In the genomic region with DNA sequence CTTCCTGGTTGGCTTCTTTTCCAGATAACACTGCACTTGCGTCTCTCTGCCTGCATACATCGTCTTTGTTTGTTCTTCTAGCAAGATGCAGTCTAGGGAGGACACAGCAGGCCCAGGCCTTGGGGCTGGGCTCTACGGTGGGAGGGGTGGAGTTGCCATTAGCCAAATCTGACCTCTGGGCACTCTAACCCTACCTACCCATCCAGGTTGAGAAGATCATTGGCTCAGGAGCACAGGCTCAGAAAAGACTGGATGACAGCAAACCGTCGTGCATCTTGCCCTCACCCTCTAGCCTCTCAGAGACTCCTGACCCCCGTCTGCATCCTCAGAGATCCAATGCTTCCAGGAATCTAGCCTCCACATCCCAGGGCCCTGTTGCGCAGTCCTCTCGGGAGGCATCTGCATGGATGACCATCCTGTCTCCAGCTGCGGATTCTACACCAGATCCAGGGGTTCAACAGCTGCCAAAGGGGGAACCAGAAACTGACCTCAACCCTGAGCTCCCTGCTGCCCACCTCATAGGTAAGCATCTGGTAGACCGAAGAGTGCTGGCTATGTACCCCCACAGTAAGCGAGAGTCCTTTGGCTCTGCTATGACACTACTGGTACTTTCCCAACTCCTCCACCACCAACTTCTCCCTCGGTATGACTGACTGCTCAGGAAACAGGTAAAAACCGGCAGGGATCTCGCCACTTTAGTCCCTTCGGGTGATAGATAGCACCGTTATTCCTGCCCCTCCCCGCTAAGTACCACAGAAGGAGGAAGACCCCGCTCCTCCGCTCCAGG, we compare ENCODE assay signal across 8 mouse cellular contexts. TPM values are rescaled to one million over a fixed set of nuclear protein-coding genes. Genes with fewer than 3 reads are reported as not detected.
DNase-seq lines count a peak whose midpoint lies in the region; ATAC-seq and TF ChIP-seq lines count a peak whose summit lies in the region.

No protein-coding gene starts in this region.

- H3K4me1 ChIP-seq in kidney, postnatal 0 days (replicated peaks; ENCODE audit: insufficient read depth, low read length): peaks cover 3% of the 10 kb centered on the region; the same call in 1 of the 2 replicates
- H3K4me1 ChIP-seq in embryonic facial prominence, embryonic 11.5 days (ENCODE audit: control insufficient read depth, insufficient read depth, low read length): no peaks in the 10 kb centered on the region
- H3K4me1 ChIP-seq in intestine, embryonic 16.5 days (ENCODE audit: control insufficient read depth, insufficient read depth, low read length): peaks cover 13% of the 10 kb centered on the region
- peaks cover 19% of the 10 kb centered on the region for H3K4me1 ChIP-seq in neural tube, embryonic 13.5 days (replicated peaks)

- ATAC-seq in kidney, postnatal 0 days (replicated peaks; ENCODE audit: low FRiP score, low read depth): no peak
- ATAC-seq in embryonic facial prominence, embryonic 11.5 days (replicated peaks; ENCODE audit: insufficient number of reproducible peaks, low FRiP score, low TSS enrichment, low read depth): no peak
- 0 out of 2 replicates have a peak, but pooled peaks have one; percentile 24 for ATAC-seq in intestine, embryonic 16.5 days
- peak; percentile 40; the same call in 1 of the 2 replicates for ATAC-seq in neural tube, embryonic 13.5 days (ENCODE audit: low read depth)

- no peaks in the 10 kb centered on the region for H3K36me3 ChIP-seq in kidney, postnatal 0 days (ENCODE audit: insufficient read depth, low read length)
- H3K36me3 ChIP-seq in embryonic facial prominence, embryonic 11.5 days (replicated peaks; ENCODE audit: control insufficient read depth, insufficient read depth, low read depth, low read length): no peaks in the 10 kb centered on the region
- H3K36me3 ChIP-seq in intestine, embryonic 16.5 days (ENCODE audit: control insufficient read depth, insufficient read depth, low read length): no peaks in the 10 kb centered on the region
- no peaks in the 10 kb centered on the region for H3K36me3 ChIP-seq in neural tube, embryonic 13.5 days

- peaks cover 7% of the 10 kb centered on the region; the same call in 1 of the 2 replicates for H3K27me3 ChIP-seq in kidney, postnatal 0 days (ENCODE audit: insufficient read depth, low read length)
- H3K27me3 ChIP-seq in embryonic facial prominence, embryonic 11.5 days (ENCODE audit: control insufficient read depth, insufficient read depth, low read length): peaks cover 21% of the 10 kb centered on the region
- peaks cover 9% of the 10 kb centered on the region for H3K27me3 ChIP-seq in intestine, embryonic 16.5 days (replicated peaks; ENCODE audit: control insufficient read depth, insufficient read depth, low read length)
- peaks cover 52% of the 10 kb centered on the region for H3K27me3 ChIP-seq in neural tube, embryonic 13.5 days

- TF ChIP-seq CTCF in kidney, postnatal 0 days (IDR thresholded peaks at IDR 0.05; ENCODE audit: low read depth): no peak

- peak overlapping the region; percentile 91 for H3K4me2 ChIP-seq in kidney, postnatal 0 days (ENCODE audit: low read length)
- peak overlapping the region; percentile 66 for H3K4me2 ChIP-seq in embryonic facial prominence, embryonic 11.5 days (ENCODE audit: low read depth, low read length)
- H3K4me2 ChIP-seq in intestine, embryonic 16.5 days (ENCODE audit: low read depth, low read length): peak overlapping the region; percentile 95
- H3K4me2 ChIP-seq in neural tube, embryonic 13.5 days: peak overlapping the region; percentile 67

- H3K9me3 ChIP-seq in kidney, postnatal 0 days (replicated peaks; ENCODE audit: low read length): no peaks in the 10 kb centered on the region
- H3K9me3 ChIP-seq in embryonic facial prominence, embryonic 11.5 days (replicated peaks; ENCODE audit: control insufficient read depth, low read length): no peaks in the 10 kb centered on the region
- H3K9me3 ChIP-seq in intestine, embryonic 16.5 days (ENCODE audit: control insufficient read depth, low read length): no peaks in the 10 kb centered on the region
- H3K9me3 ChIP-seq in neural tube, embryonic 13.5 days: no peaks in the 10 kb centered on the region

- WGBS in kidney, postnatal 0 days: 38% methylated on average over 19 of the region's 19 CpGs
- WGBS in embryonic facial prominence, embryonic 11.5 days: 42% methylated on average over 19 of the region's 19 CpGs
- 34% methylated on average over 19 of the region's 19 CpGs for WGBS in intestine, embryonic 16.5 days
- 44% methylated on average over 19 of the region's 19 CpGs for WGBS in neural tube, embryonic 13.5 days

- DNase-seq in kidney, postnatal 0 days (ENCODE audit: low spot score): no peak
- no peak for DNase-seq in kidney, adult 8-10 months
- no peak for DNase-seq in embryonic facial prominence, embryonic 11.5 days (ENCODE audit: low spot score)
- no peak for DNase-seq in left cerebral cortex, adult 9 months (ENCODE audit: low spot score in 2 of 2)
- DNase-seq in adrenal gland, postnatal 4 days (ENCODE audit: low spot score in 2 of 2): no peak
- no peak for DNase-seq in cerebellum, postnatal 4 days (ENCODE audit: low spot score in 2 of 2)

- 0 out of 2 replicates have a peak overlapping the region, but pooled peaks have one; percentile 10 for H3K9ac ChIP-seq in kidney, postnatal 0 days (ENCODE audit: low read depth, low read length)
- peak overlapping the region; percentile 57 for H3K9ac ChIP-seq in embryonic facial prominence, embryonic 11.5 days (replicated peaks; ENCODE audit: low read length)
- H3K9ac ChIP-seq in intestine, embryonic 16.5 days (ENCODE audit: low read depth, low read length): peak overlapping the region; percentile 67
- H3K9ac ChIP-seq in neural tube, embryonic 13.5 days: peak overlapping the region; percentile 60

- no peak overlapping the region for H3K27ac ChIP-seq in kidney, postnatal 0 days
- H3K27ac ChIP-seq in embryonic facial prominence, embryonic 11.5 days (replicated peaks; ENCODE audit: low read depth, low read length): no peak overlapping the region
- peak overlapping the region; percentile 16; the same call in 1 of the 2 replicates for H3K27ac ChIP-seq in intestine, embryonic 16.5 days (ENCODE audit: low read length)
- no peak overlapping the region for H3K27ac ChIP-seq in neural tube, embryonic 13.5 days (replicated peaks)

- H3K4me3 ChIP-seq in kidney, postnatal 0 days (replicated peaks; ENCODE audit: low read depth, low read length): peak overlapping the region; percentile 43
- H3K4me3 ChIP-seq in embryonic facial prominence, embryonic 11.5 days (ENCODE audit: low read depth, low read length): peak overlapping the region; percentile 37
- peak overlapping the region; percentile 52 for H3K4me3 ChIP-seq in intestine, embryonic 16.5 days (ENCODE audit: low read length)
- peak overlapping the region; percentile 37 for H3K4me3 ChIP-seq in neural tube, embryonic 13.5 days

RNA-seq across cellular contexts. Expression of a gene that starts 0.8 kb away (rescaled TPM):
- polyA plus RNA-seq in kidney, postnatal 0 days (2015; fragmentation: Nextera tagmentation; extraction: Ambion mirVana): 0.98 and 1.0 TPM in 2 replicates
- polyA plus RNA-seq in embryonic facial prominence, embryonic 11.5 days (2014; fragmentation: Nextera tagmentation; extraction: Ambion mirVana): 0.32 and 0.48 TPM in 2 replicates
- polyA plus RNA-seq in intestine, embryonic 16.5 days (2015; fragmentation: Nextera tagmentation; extraction: Ambion mirVana): 4.4 and 4.7 TPM in 2 replicates
- 0.22 and 0.58 TPM in 2 replicates for polyA plus RNA-seq in neural tube, embryonic 13.5 days (2015; fragmentation: Nextera tagmentation; extraction: Ambion mirVana)
- total RNA-seq in adrenal gland, postnatal 4 days (2021): 1 to 10 TPM; 6.6 to 9.3 TPM

RNA-seq across cellular contexts. Expression of a gene that starts 6.8 kb away (rescaled TPM):
- polyA plus RNA-seq in kidney, postnatal 0 days (2015; fragmentation: Nextera tagmentation; extraction: Ambion mirVana): 0.19 and 0.25 TPM in 2 replicates
- polyA plus RNA-seq in embryonic facial prominence, embryonic 11.5 days (2014; fragmentation: Nextera tagmentation; extraction: Ambion mirVana): not detected in 2 replicates
- polyA plus RNA-seq in intestine, embryonic 16.5 days (2015; fragmentation: Nextera tagmentation; extraction: Ambion mirVana): 0.18 and 0.23 TPM in 2 replicates
- 0.13 TPM in 1 of 2 replicates, not detected in the other for polyA plus RNA-seq in neural tube, embryonic 13.5 days (2015; fragmentation: Nextera tagmentation; extraction: Ambion mirVana)
- total RNA-seq in adrenal gland, postnatal 4 days (2021): under 1 TPM; 0.42 to 0.76 TPM

RNA-seq across cellular contexts. Expression of a gene that starts 6.8 kb away (rescaled TPM):
- polyA plus RNA-seq in kidney, postnatal 0 days (2015; fragmentation: Nextera tagmentation; extraction: Ambion mirVana): 11.4 and 15.0 TPM in 2 replicates
- polyA plus RNA-seq in embryonic facial prominence, embryonic 11.5 days (2014; fragmentation: Nextera tagmentation; extraction: Ambion mirVana): 3.8 and 6.1 TPM in 2 replicates
- 16.9 and 17.1 TPM in 2 replicates for polyA plus RNA-seq in intestine, embryonic 16.5 days (2015; fragmentation: Nextera tagmentation; extraction: Ambion mirVana)
- polyA plus RNA-seq in neural tube, embryonic 13.5 days (2015; fragmentation: Nextera tagmentation; extraction: Ambion mirVana): 7.8 and 8.9 TPM in 2 replicates
- total RNA-seq in adrenal gland, postnatal 4 days (2021): 10 to 100 TPM; 11.0 to 13.5 TPM

RNA-seq across cellular contexts. Expression of a gene that starts 10.1 kb away (rescaled TPM):
- 0.15 TPM in 1 of 2 replicates, not detected in the other for polyA plus RNA-seq in kidney, postnatal 0 days (2015; fragmentation: Nextera tagmentation; extraction: Ambion mirVana)
- not detected in 2 replicates for polyA plus RNA-seq in embryonic facial prominence, embryonic 11.5 days (2014; fragmentation: Nextera tagmentation; extraction: Ambion mirVana)
- 0.99 and 1.2 TPM in 2 replicates for polyA plus RNA-seq in intestine, embryonic 16.5 days (2015; fragmentation: Nextera tagmentation; extraction: Ambion mirVana)
- polyA plus RNA-seq in neural tube, embryonic 13.5 days (2015; fragmentation: Nextera tagmentation; extraction: Ambion mirVana): 0.42 TPM in 1 of 2 replicates, not detected in the other
- total RNA-seq in adrenal gland, postnatal 4 days (2021): under 1 TPM; 0.73 to 0.78 TPM

RNA-seq across cellular contexts. Expression of a gene that starts 19.2 kb away (rescaled TPM):
- 13.1 and 14.8 TPM in 2 replicates for polyA plus RNA-seq in kidney, postnatal 0 days (2015; fragmentation: Nextera tagmentation; extraction: Ambion mirVana)
- polyA plus RNA-seq in embryonic facial prominence, embryonic 11.5 days (2014; fragmentation: Nextera tagmentation; extraction: Ambion mirVana): 6.1 and 7.9 TPM in 2 replicates
- polyA plus RNA-seq in intestine, embryonic 16.5 days (2015; fragmentation: Nextera tagmentation; extraction: Ambion mirVana): 17.4 and 19.4 TPM in 2 replicates
- 11.4 and 12.7 TPM in 2 replicates for polyA plus RNA-seq in neural tube, embryonic 13.5 days (2015; fragmentation: Nextera tagmentation; extraction: Ambion mirVana)
- total RNA-seq in adrenal gland, postnatal 4 days (2021): 10 to 100 TPM in 1 of 2 experiments, 1 to 10 TPM in 1; 9.8 to 10.6 TPM

Comparison
In these comparisons a context has a peak if more than half of its experiments do, and no peak if none do; other contexts are left out.
1. ATAC-seq: peak in intestine, embryonic 16.5 days (single experiment) and neural tube, embryonic 13.5 days (single experiment); none in kidney, postnatal 0 days (single experiment) and embryonic facial prominence, embryonic 11.5 days (single experiment).
2. H3K9ac ChIP-seq: peak in every context shown above with its lines; median percentile 67 in intestine, embryonic 16.5 days; 60 in neural tube, embryonic 13.5 days; 57 in embryonic facial prominence, embryonic 11.5 days; 10 in kidney, postnatal 0 days.
3. Peak in every context shown above with its lines, with median percentiles within 50 percentile points of each other: H3K4me2 ChIP-seq and H3K4me3 ChIP-seq.